In genomic region chr11:12458814-12459213, GRCm38 (mm10) we compare ENCODE assay signal across 28 mouse cellular contexts. TPM values are rescaled to one million over a fixed set of nuclear protein-coding genes. Genes with fewer than 3 reads are reported as not detected.
"Had no signal": no experiment of that assay in that cellular context is flagged by ENCODE, and none has a peak within 500 bp of the region (broad histone marks: within the 10 kb centered on the region; RNA-seq: fewer than 3 reads in every experiment).

No protein-coding gene starts in this region.

- H3K4me2 ChIP-seq: limb, embryonic 12.5 days; limb, embryonic 13.5 days; limb, embryonic 15.5 days; liver, embryonic 11.5 days; liver, embryonic 12.5 days; liver, embryonic 13.5 days; liver, embryonic 15.5 days; lung, embryonic 14.5 days; lung, embryonic 15.5 days; midbrain, embryonic 11.5 days; midbrain, embryonic 12.5 days; midbrain, embryonic 13.5 days; midbrain, embryonic 15.5 days; neural tube, embryonic 12.5 days had no signal

- DNase-seq: left cerebral cortex, postnatal 4 days; liver; liver, embryonic 13.5 days; liver, postnatal 0 days; lung, adult 18-20 months; lung, adult 2 months; lung, embryonic 14.5 days; lung, postnatal 10 days; lung, postnatal 14 days; lung, postnatal 36 days; lung, postnatal 4 days; midbrain, embryonic 14.5 days had no signal

- H3K4me3 ChIP-seq: limb, embryonic 10.5 days; limb, embryonic 12.5 days; limb, embryonic 13.5 days; limb, embryonic 15.5 days; liver, embryonic 12.5 days; liver, embryonic 13.5 days; liver, embryonic 15.5 days; lung, embryonic 15.5 days; megakaryocyte, embryonic 14.5 days; midbrain, embryonic 10.5 days; midbrain, embryonic 12.5 days; midbrain, embryonic 13.5 days; midbrain, embryonic 15.5 days; neural tube, embryonic 12.5 days had no signal

- H3K27me3 ChIP-seq: midbrain, embryonic 15.5 days had no signal

- H3K36me3 ChIP-seq: limb, embryonic 10.5 days; limb, embryonic 12.5 days; limb, embryonic 13.5 days; limb, embryonic 15.5 days; liver, embryonic 12.5 days; liver, embryonic 13.5 days; liver, embryonic 15.5 days; lung, embryonic 15.5 days; midbrain, embryonic 10.5 days; midbrain, embryonic 12.5 days; midbrain, embryonic 13.5 days; midbrain, embryonic 15.5 days; neural tube, embryonic 12.5 days had no signal

RNA-seq across cellular contexts. Expression of gene Cobl, which starts 5.9 kb away (rescaled TPM):
- polyA plus RNA-seq: macrophage had no signal
